Mouse (Mus musculus) bone marrow, adult 2 months (tissue): ENCODE measurements around the gene Phf1.

Experiments used
- CTCF ChIP-seq: fragments of 200-500 bp; IDR thresholded peaks from 2 replicates; pipeline ENCODE4 v1.5.1; 2011; ENCODE audit warnings: low read length, control low read depth; ENCODE audit not compliant: control insufficient read depth, insufficient read depth
- POLR2A ChIP-seq: fragments of 200-500 bp; IDR thresholded peaks from 2 replicates; pipeline ENCODE4 v1.6.1; 2011; ENCODE audit warnings: low read depth, mild to moderate bottlenecking, control low read depth, low read length, borderline replicate concordance; ENCODE audit not compliant: control insufficient read depth

- TF ChIP-seq CTCF (no peak), POLR2A (no peak; the same call in 1 of the 2 replicates)
These were observed at the start of gene Phf1 for GRCm38 (mm10) chr17:26932839-26933398.
